Mouse (Mus musculus) embryo, embryonic 10.5 days (tissue): ENCODE results near the gene 1190007I07Rik.
"Not testable (repeated sequence)": the region's sequence is repeated elsewhere in the genome, so short reads cannot be mapped to it uniquely, and the experiment has no call there.

ENCODE experiments used
- DNase-seq: peaks from one replicate; pipeline ENCODE4 v3.0.0-alpha.2; 2015; ENCODE audit warnings: low spot score

1190007I07Rik gene

GRCm38 (mm10) chr10:82629111-82629585 is 6.1 kb upstream of the 1190007I07Rik start:
- peak; percentile 58 for DNase-seq

DNA sequence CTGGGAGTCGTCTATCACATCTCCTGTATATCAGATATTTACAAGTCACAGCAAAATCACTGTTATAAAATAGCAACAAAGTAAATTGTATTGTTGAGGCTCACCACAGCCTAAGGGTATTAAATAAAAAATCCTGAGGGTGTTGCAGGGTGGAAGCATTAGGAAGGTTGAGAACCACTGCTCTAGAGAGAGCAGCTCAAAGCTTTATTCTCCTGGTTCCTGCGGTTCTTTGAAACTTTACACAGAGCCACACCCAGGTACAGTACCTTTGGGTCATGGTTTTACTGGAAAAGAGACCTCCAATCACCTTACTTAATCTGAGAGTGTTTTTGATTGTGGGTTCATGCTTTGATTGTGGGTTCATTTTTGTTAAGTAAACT is 515 bp upstream of the 1190007I07Rik start:
- DNase-seq, result not testable (repeated sequence)

GRCm38 (mm10) chr10:82622235-82622634 is 793 bp downstream of the 1190007I07Rik start:
- peak; percentile 15 for DNase-seq

GRCm38 (mm10) chr10:82594421-82594820 is 28.6 kb downstream of the 1190007I07Rik start:
- not testable (repeated sequence) for DNase-seq

GRCm38 (mm10) chr10:82589673-82590072 is 33.4 kb downstream of the 1190007I07Rik start:
- DNase-seq, result not testable (repeated sequence)

DNA sequence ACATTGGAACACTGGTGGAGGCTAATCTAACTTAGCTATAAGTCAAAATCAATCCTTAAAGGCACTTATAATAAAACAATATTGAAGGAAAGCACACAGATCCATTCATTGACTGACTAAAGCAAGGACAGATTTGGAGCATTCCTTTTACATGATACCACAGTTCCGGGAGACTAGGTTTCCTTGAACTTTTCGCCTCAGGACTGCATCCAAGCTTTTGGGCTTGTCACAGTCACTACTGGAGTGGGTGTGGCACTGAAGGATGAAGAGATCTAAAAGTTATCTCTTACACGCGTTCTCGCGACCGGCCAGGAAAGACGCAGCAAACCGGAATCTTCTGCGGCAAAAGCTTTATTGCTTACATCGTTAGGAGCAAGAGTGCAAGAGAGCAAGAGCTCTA is 51.9 kb downstream of the 1190007I07Rik start:
- DNase-seq, result not testable (repeated sequence)
